Mouse (Mus musculus): Measurements from ENCODE around the gene Gnpnat1.
"Not testable (repeated sequence)": the region's sequence is repeated elsewhere in the genome, so short reads cannot be mapped to it uniquely, and the experiment has no call there.

Gnpnat1 gene

GRCm38 (mm10) chr14:45404813-45405212 is at the start of gene Gnpnat1:
TSS of gene Gnpnat1 (minus strand) at chr14:45404913.
- not testable (repeated sequence) for DNase-seq (ENCODE audit: low spot score)

DNA sequence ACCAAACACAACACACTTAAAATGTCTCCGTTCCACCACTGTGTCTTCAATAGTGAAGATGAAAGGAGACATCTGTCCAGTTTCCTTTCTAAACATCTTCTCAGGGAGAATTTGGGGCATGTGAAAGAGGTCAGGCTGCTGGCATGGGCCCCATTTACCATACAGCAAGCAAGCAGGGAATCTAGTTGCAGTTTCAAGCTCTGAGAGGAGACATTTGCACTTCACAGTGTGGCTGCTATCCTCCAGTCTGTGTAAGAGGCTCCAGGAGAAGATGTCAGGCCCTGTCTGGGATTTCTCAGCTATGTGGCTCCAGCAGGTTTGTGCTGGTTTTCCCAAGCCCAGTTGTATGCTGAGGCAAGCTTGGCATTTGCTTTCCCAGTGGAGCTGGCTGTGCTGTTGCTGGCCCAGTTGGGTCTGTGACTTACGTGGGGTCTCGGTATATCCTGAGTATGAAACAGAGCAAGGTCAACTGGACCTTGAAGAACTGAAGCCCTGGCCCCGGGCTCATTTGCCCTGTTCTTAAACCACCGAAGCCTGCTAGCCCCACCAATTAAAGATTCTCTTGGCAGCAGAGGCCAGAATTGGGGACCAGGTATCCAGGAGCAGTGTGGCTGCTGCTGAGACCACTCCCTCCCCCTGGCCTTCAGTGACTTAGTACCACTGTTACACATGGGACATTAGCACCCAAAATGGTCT is 49.0 kb upstream of the Gnpnat1 start:
- DNase-seq (ENCODE audit: low spot score) = no peak

- DNase-seq (ENCODE audit: low spot score) = no peak
These were observed 48.3 kb upstream of the Gnpnat1 start for GRCm38 (mm10) chr14:45452861-45453512.

DNA sequence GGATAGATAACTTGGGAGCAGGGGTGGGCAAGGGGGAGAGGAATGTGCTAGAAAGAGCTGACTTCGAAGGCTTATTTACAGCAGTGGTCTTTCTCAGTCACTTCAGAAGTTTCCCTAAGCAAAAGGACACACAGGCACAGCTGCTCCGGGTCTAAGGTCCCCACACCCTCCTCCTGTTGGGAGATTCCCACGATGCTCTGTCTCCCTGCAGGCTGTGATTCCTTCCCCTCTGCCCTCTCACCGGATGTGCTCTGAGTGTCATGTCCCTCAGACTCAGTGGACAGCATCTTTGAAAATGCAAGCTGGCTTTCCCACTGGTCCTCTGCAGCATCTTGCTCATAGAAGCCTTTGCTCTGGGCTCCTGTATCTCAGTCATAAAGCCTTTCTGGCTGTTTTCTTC is 47.4 kb upstream of the Gnpnat1 start:
- no peak for DNase-seq (ENCODE audit: low spot score)

GRCm38 (mm10) chr14:45451090-45451489 is 46.4 kb upstream of the Gnpnat1 start:
- no peak for DNase-seq (ENCODE audit: low spot score)

GRCm38 (mm10) chr14:45446777-45447176 is 42.1 kb upstream of the Gnpnat1 start:
- no peak for DNase-seq (ENCODE audit: low spot score)

- DNase-seq (ENCODE audit: low spot score) = no peak
These were observed 40.7 kb upstream of the Gnpnat1 start for GRCm38 (mm10) chr14:45445445-45445844.

DNA sequence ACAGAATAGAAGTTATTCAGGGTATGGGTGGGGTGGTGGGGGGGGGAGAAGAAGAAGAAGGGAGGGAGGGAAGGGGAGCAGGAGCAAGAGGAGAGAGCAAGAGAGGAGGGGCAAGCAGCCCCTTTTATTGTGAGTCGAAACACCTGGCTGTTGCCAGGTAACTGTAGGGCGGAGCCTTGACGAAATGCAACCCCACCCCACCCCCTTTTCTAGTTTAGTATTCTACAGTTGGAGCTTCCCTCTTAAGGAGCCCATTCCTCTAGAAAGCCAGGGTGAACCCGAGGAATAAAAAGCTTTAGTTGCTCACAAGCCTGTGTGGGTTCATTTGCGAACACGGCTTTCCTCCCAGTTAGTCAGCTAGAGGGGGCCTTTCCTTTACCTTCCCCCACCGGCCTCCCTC is 40.2 kb upstream of the Gnpnat1 start:
- no peak for DNase-seq (ENCODE audit: low spot score)

- DNase-seq (ENCODE audit: low spot score) = no peak
These were observed 38.3 kb upstream of the Gnpnat1 start for GRCm38 (mm10) chr14:45442781-45443560.

- DNase-seq (ENCODE audit: low spot score) = no peak
These were observed 36.6 kb upstream of the Gnpnat1 start for GRCm38 (mm10) chr14:45441291-45441690.

DNA sequence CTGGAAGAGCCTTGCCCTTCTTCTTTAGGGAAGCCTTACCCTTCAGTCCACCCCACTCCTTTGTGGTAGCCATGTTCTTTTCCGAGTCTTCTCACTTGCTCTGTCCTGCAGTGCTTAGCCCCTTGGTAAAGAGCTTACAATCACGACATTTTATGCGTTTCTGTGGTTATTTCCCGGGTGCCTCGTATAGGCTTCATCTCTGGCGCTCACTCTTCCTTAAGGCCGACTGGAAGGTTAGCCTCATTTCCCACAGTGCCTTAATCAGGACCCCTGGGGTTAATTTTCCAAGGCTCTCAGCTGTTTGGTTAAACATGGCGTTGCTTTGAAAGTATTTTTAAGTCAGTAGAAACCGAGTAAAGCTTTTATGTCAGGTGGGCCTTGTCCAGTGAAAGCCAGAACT is 34.7 kb upstream of the Gnpnat1 start:
- no peak for DNase-seq (ENCODE audit: low spot score)

- DNase-seq (ENCODE audit: low spot score) = no peak
These were observed 34.2 kb upstream of the Gnpnat1 start for GRCm38 (mm10) chr14:45438931-45439275.

DNA sequence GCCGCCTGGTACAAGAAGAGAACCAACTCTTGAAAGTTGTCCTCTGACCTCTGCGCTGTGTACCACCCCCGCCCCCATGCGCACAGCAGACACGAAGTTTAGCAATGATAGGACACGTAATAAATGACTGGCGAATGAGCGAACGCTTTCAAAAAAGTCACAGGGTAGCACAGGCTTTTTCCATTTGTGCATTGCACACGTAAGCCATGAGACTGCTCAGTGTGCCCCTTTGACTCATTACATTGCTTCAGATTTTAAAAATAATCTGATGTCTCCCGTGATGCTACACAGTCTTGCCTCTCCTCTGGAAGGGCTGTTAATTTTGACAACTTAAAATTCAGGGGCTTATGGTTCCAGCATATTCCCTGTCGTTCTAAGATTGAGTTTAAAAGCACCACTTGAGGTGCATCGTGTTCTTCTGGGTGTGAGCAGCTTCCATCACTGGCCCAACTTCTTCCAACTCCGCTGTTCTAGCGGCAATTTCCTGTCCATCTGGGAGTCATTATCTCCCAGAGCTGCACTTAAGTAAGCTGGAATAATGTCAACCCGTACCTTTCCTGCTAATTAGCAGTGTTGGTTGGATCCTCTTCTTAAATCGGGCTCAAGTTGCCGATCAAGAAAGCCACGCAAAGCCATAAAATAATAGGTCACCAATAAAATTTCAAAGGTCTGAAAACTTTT is 33.7 kb upstream of the Gnpnat1 start:
- no peak for DNase-seq (ENCODE audit: low spot score)

- no peak for DNase-seq (ENCODE audit: low spot score)
These were observed 29.5 kb upstream of the Gnpnat1 start for GRCm38 (mm10) chr14:45434220-45434619.

DNA sequence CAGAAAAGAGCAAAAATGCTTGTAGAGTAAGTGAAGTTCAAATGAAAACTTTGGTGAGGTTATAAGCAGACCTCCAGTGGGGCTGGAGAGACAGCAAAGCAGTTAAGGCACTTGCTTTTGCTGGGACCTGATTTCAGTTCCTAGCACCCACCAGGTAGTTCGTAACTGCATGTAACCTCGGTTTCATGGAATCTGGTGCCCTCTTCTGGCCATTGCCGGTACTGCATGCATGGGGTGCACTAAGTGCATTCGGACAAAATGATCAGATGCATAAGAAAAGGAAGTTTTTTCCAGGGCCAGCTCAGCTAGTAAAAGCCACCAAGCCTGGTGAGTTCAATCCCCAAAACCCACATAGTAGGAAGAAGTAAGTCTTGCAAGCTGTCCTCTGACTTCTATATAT is 27.3 kb upstream of the Gnpnat1 start:
- peak; percentile 75 for DNase-seq (ENCODE audit: low spot score)

GRCm38 (mm10) chr14:45430066-45430842 is 25.5 kb upstream of the Gnpnat1 start:
- no peak for DNase-seq (ENCODE audit: low spot score)

DNA sequence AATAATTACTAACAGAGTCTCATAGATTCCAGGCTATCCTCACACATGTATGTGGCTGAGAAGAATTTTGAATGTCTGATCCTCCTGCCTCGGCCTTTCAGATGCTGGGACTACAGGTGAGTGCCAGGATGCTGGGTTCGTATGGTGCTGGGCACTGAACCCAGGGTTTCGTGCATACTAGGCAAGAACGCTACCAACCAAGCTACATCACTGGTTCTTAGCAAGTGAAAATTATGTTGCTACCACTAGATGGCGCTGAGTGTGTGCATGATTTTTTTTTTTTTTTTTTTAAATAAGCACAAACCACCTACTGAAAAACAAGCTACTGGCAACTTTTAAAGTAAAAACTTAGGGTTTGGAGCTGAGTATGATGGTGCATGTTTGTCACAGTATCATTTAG is 18.5 kb upstream of the Gnpnat1 start:
- DNase-seq (ENCODE audit: low spot score) = no peak

DNA sequence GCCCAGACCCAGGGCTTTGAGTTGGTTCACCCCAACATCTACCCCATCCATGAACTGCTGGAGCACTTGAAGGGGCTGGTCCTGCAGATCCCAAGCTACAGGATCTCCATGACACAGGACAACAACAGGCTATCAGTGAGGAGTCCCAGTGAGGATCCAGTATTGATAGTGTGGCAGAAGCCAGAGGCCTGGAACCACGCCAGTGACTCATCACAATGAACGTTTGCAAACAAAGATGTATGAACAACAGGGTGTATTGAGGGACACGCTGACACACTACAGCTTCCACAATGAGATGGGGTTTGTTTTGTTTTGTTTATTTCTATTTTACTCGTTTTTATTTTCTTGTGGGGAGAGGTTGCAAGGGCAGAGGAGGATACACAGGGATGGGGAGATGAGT is 17.7 kb upstream of the Gnpnat1 start:
- DNase-seq (ENCODE audit: low spot score) = no peak

- DNase-seq (ENCODE audit: low spot score) = no peak
These were observed 14.6 kb upstream of the Gnpnat1 start for GRCm38 (mm10) chr14:45419323-45419722.

GRCm38 (mm10) chr14:45418553-45418952 is 13.8 kb upstream of the Gnpnat1 start:
- no peak for DNase-seq (ENCODE audit: low spot score)

- no peak for DNase-seq (ENCODE audit: low spot score)
These were observed 11.6 kb upstream of the Gnpnat1 start for GRCm38 (mm10) chr14:45416265-45416664.

GRCm38 (mm10) chr14:45403651-45404050 is 1.1 kb downstream of the Gnpnat1 start:
- no peak for DNase-seq (ENCODE audit: low spot score)
